Mouse (Mus musculus): ENCODE measurements around the gene Gpr1. TPM values are rescaled to one million over a fixed set of nuclear protein-coding genes. Genes with fewer than 3 reads are reported as not detected.

The Gpr1 gene
- polyA plus RNA-seq, 1 experiment from 2014 or later = 0.15 TPM

GRCm38 (mm10) chr1:63209861-63210529, 4.3 kb downstream of the Gpr1 start:
- H3K9me3 ChIP-seq = no peaks in the 10 kb centered on the region
- H3K4me3 ChIP-seq = no peak overlapping the region
- no peaks in the 10 kb centered on the region for H3K36me3 ChIP-seq
- peaks cover 14% of the 10 kb centered on the region for H3K4me1 ChIP-seq
- no peak for DNase-seq (ENCODE audit: low spot score)
- 29% methylated on average over 6 of the region's 6 CpGs for WGBS
- H3K27me3 ChIP-seq (ENCODE audit: insufficient read depth, poor library complexity, severe bottlenecking) = no peaks in the 10 kb centered on the region
- H3K27ac ChIP-seq = no peak overlapping the region

GRCm38 (mm10) chr1:63207607-63208006, 6.7 kb downstream of the Gpr1 start:
- Histone ChIP-seq H3K4me3 (no peak overlapping the region), H3K36me3 (no peaks in the 10 kb centered on the region), H3K9me3 (no peaks in the 10 kb centered on the region), H3K4me1 (peaks cover 22% of the 10 kb centered on the region), H3K27me3 (ENCODE audit: insufficient read depth, poor library complexity, severe bottlenecking) (no peaks in the 10 kb centered on the region), H3K27ac (no peak overlapping the region)
- WGBS = 86% methylated on average over 3 of the region's 3 CpGs
- DNase-seq (ENCODE audit: low spot score) = no peak

- H3K36me3 ChIP-seq = no peaks in the 10 kb centered on the region
- peaks cover 6% of the 10 kb centered on the region for H3K9me3 ChIP-seq
- H3K4me1 ChIP-seq = peaks cover 22% of the 10 kb centered on the region
- H3K27me3 ChIP-seq (ENCODE audit: insufficient read depth, poor library complexity, severe bottlenecking) = no peaks in the 10 kb centered on the region
- WGBS = 34% methylated on average over 7 of the region's 7 CpGs
- no peak for DNase-seq (ENCODE audit: low spot score)
- H3K27ac ChIP-seq = peak overlapping the region; percentile 77
- no peak overlapping the region for H3K4me3 ChIP-seq
Observed at GRCm38 (mm10) chr1:63204660-63205394, 9.5 kb downstream of the Gpr1 start.

- peak; percentile 89 for DNase-seq (ENCODE audit: low spot score)
- 21% methylated on average over 7 of the region's 7 CpGs for WGBS
- H3K4me3 ChIP-seq = no peak overlapping the region
Observed at GRCm38 (mm10) chr1:63203950-63204659, 10.2 kb downstream of the Gpr1 start.

GRCm38 (mm10) chr1:63203471-63203870, 10.9 kb downstream of the Gpr1 start:
- peak overlapping the region; percentile 44; the same call in 1 of the 2 replicates for H3K27ac ChIP-seq
- no peak for DNase-seq (ENCODE audit: low spot score)
- peaks cover 8% of the 10 kb centered on the region for H3K9me3 ChIP-seq
- H3K27me3 ChIP-seq (ENCODE audit: insufficient read depth, poor library complexity, severe bottlenecking) = no peaks in the 10 kb centered on the region
- no peaks in the 10 kb centered on the region for H3K36me3 ChIP-seq
- H3K4me3 ChIP-seq = no peak overlapping the region
- 73% methylated on average over 1 of the region's 1 CpGs for WGBS
- H3K4me1 ChIP-seq = peaks cover 22% of the 10 kb centered on the region

More at GRCm38 (mm10) chr1:63203950-63204659, 10.2 kb downstream of the Gpr1 start:
- H3K9me3 ChIP-seq = peaks cover 8% of the 10 kb centered on the region
- H3K4me1 ChIP-seq = peaks cover 22% of the 10 kb centered on the region
- peak overlapping the region; percentile 77 for H3K27ac ChIP-seq
- H3K27me3 ChIP-seq (ENCODE audit: insufficient read depth, poor library complexity, severe bottlenecking) = no peaks in the 10 kb centered on the region
- no peaks in the 10 kb centered on the region for H3K36me3 ChIP-seq

GRCm38 (mm10) chr1:63201672-63202071, 12.7 kb downstream of the Gpr1 start:
- H3K9me3 ChIP-seq = peaks cover 8% of the 10 kb centered on the region
- DNase-seq (ENCODE audit: low spot score) = no peak
- H3K36me3 ChIP-seq = no peaks in the 10 kb centered on the region
- WGBS = 76% methylated on average over 1 of the region's 1 CpGs
- peaks cover 22% of the 10 kb centered on the region for H3K4me1 ChIP-seq
- H3K27me3 ChIP-seq (ENCODE audit: insufficient read depth, poor library complexity, severe bottlenecking) = no peaks in the 10 kb centered on the region
- H3K27ac ChIP-seq = no peak overlapping the region
- H3K4me3 ChIP-seq = no peak overlapping the region

GRCm38 (mm10) chr1:63200322-63200721, 14.0 kb downstream of the Gpr1 start:
- H3K4me1 ChIP-seq = peaks cover 22% of the 10 kb centered on the region
- H3K4me3 ChIP-seq = no peak overlapping the region
- no peaks in the 10 kb centered on the region for H3K27me3 ChIP-seq (ENCODE audit: insufficient read depth, poor library complexity, severe bottlenecking)
- no peak overlapping the region for H3K27ac ChIP-seq
- WGBS = 90% methylated on average over 18 of the region's 18 CpGs
- no peaks in the 10 kb centered on the region for H3K36me3 ChIP-seq
- H3K9me3 ChIP-seq = peaks cover 8% of the 10 kb centered on the region
- no peak for DNase-seq (ENCODE audit: low spot score)

- H3K27me3 ChIP-seq (ENCODE audit: insufficient read depth, poor library complexity, severe bottlenecking) = no peaks in the 10 kb centered on the region
- DNase-seq (ENCODE audit: low spot score) = no peak
- no peak overlapping the region for H3K4me3 ChIP-seq
- WGBS = 92% methylated on average over 6 of the region's 6 CpGs
- H3K27ac ChIP-seq = no peak overlapping the region
- H3K4me1 ChIP-seq = peaks cover 13% of the 10 kb centered on the region
- H3K9me3 ChIP-seq = peaks cover 8% of the 10 kb centered on the region
- H3K36me3 ChIP-seq = no peaks in the 10 kb centered on the region
Observed at GRCm38 (mm10) chr1:63199387-63199786, 15.0 kb downstream of the Gpr1 start.

GRCm38 (mm10) chr1:63195848-63196512, 18.4 kb downstream of the Gpr1 start:
- peaks cover 8% of the 10 kb centered on the region for H3K9me3 ChIP-seq
- WGBS = 48% methylated on average over 5 of the region's 5 CpGs
- H3K27me3 ChIP-seq (ENCODE audit: insufficient read depth, poor library complexity, severe bottlenecking) = no peaks in the 10 kb centered on the region
- no peak overlapping the region for H3K4me3 ChIP-seq
- H3K27ac ChIP-seq = no peak overlapping the region
- H3K4me1 ChIP-seq = peaks cover 6% of the 10 kb centered on the region; the same call in 1 of the 2 replicates
- no peaks in the 10 kb centered on the region for H3K36me3 ChIP-seq
- DNase-seq (ENCODE audit: low spot score) = no peak

GRCm38 (mm10) chr1:63192306-63193065, 21.9 kb downstream of the Gpr1 start:
- Histone ChIP-seq H3K27me3 (ENCODE audit: insufficient read depth, poor library complexity, severe bottlenecking) (no peaks in the 10 kb centered on the region), H3K4me1 (peaks cover 6% of the 10 kb centered on the region; the same call in 1 of the 2 replicates), H3K4me3 (no peak overlapping the region), H3K36me3 (no peaks in the 10 kb centered on the region), H3K27ac (no peak overlapping the region; the same call in 1 of the 2 replicates), H3K9me3 (no peaks in the 10 kb centered on the region)
- 76% methylated on average over 11 of the region's 11 CpGs for WGBS
- no peak for DNase-seq (ENCODE audit: low spot score)

- Histone ChIP-seq H3K27ac (no peak overlapping the region), H3K36me3 (no peaks in the 10 kb centered on the region)
- 78% methylated on average over 8 of the region's 8 CpGs for WGBS
Observed at GRCm38 (mm10) chr1:63190851-63191250, 23.5 kb downstream of the Gpr1 start.

GRCm38 (mm10) chr1:63188536-63188935, 25.8 kb downstream of the Gpr1 start:
- Histone ChIP-seq H3K9me3 (no peaks in the 10 kb centered on the region), H3K4me3 (no peak overlapping the region), H3K36me3 (no peaks in the 10 kb centered on the region), H3K4me1 (peaks cover 6% of the 10 kb centered on the region; the same call in 1 of the 2 replicates), H3K27ac (no peak overlapping the region), H3K27me3 (ENCODE audit: insufficient read depth, poor library complexity, severe bottlenecking) (no peaks in the 10 kb centered on the region)
- DNase-seq (ENCODE audit: low spot score) = no peak
- WGBS = 80% methylated on average over 3 of the region's 3 CpGs

More at GRCm38 (mm10) chr1:63190851-63191250, 23.5 kb downstream of the Gpr1 start:
- Histone ChIP-seq H3K27me3 (ENCODE audit: insufficient read depth, poor library complexity, severe bottlenecking) (no peaks in the 10 kb centered on the region), H3K9me3 (no peaks in the 10 kb centered on the region), H3K4me3 (no peak overlapping the region), H3K4me1 (peaks cover 6% of the 10 kb centered on the region; the same call in 1 of the 2 replicates)
- no peak for DNase-seq (ENCODE audit: low spot score)
